Mouse (Mus musculus): ENCODE measurements at regions not wholly inside any gene's neighbourhood (a gene's known extent, or its start where the extent isn't known, plus 50 kb on each side); places are given as distances from the start of the nearest gene placed in this dataset.

DNA sequence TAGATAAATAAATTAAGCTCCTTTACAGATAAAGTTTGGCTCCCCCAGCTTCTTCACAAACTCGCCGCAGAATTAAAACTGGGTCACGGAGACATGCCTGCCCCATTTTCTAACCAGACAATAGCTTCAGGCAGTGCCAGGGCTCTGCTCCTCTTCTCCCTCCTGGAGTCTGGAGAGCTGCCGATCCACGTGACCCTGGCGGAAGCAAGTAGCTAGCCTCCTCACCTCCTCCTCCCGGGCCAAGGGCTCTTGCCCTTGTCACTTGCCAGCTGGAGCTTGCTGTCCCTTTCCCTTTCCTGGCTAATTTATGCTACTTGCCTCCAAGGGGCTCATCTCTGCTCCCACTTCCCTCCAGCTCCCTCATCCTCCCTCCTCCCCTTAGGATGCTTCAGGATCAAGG is 142.0 kb downstream of the Mis18a start:
- TF ChIP-seq CTCF (IDR thresholded peaks at IDR 0.05; ENCODE audit: borderline replicate concordance, extremely low read depth, insufficient read depth, insufficient read length) (no peak), POLR2A (IDR thresholded peaks at IDR 0.05; ENCODE audit: borderline replicate concordance, extremely low read depth, insufficient read depth, insufficient read length, poor library complexity, severe bottlenecking) (no peak)

Measured in brain, embryonic 14.5 days (tissue).